Mouse (Mus musculus) liver, embryonic 16.5 days (tissue): Measurements from ENCODE around the gene Ush1g. TPM values are rescaled to one million over a fixed set of nuclear protein-coding genes. Genes with fewer than 3 reads are reported as not detected.

ENCODE experiments used
- ATAC-seq: fragments of 200-750 bp; cut with Nextera tagmentation; 2 replicates; pipeline ENCODE4 v1.8.0; 2017; ENCODE audit warnings: low read depth, mild to moderate bottlenecking, moderate number of reproducible peaks, moderate library complexity
- H3K27ac ChIP-seq: fragments of 300-500 bp; sonication (generic); 2 replicates; pipeline ENCODE4 v1.5.1; 2014; ENCODE audit warnings: mild to moderate bottlenecking, low read length
- H3K27me3 ChIP-seq: fragments of 300-500 bp; sonication (generic); 2 replicates; pipeline ENCODE4 v1.6.1; 2014; ENCODE audit warnings: low read depth, low read length, mixed read lengths; ENCODE audit not compliant: control insufficient read depth, insufficient read depth
- H3K36me3 ChIP-seq: fragments of 300-500 bp; sonication (generic); 2 replicates; pipeline ENCODE4 v1.6.1; 2014; ENCODE audit warnings: mild to moderate bottlenecking; ENCODE audit not compliant: control insufficient read depth, insufficient read depth
- H3K4me1 ChIP-seq: fragments of 300-500 bp; sonication (generic); 2 replicates; pipeline ENCODE4 v1.6.1; 2014; ENCODE audit warnings: low read depth, low read length, mixed read lengths; ENCODE audit not compliant: control insufficient read depth
- H3K4me2 ChIP-seq: fragments of 300-500 bp; sonication (generic); 2 replicates; pipeline ENCODE4 v1.6.1; 2014; ENCODE audit warnings: low read depth, low read length, mixed read lengths
- H3K4me3 ChIP-seq: fragments of 300-500 bp; sonication (generic); 2 replicates; pipeline ENCODE4 v1.5.1; 2014; ENCODE audit warnings: low read depth, mild to moderate bottlenecking, low read length
- H3K9ac ChIP-seq: fragments of 300-500 bp; sonication (generic); 2 replicates; pipeline ENCODE4 v1.6.1; 2014; ENCODE audit warnings: low read depth, low read length
- H3K9me3 ChIP-seq: fragments of 300-500 bp; sonication (generic); replicated peaks from 2 replicates; pipeline ENCODE4 v1.6.1; 2016; ENCODE audit warnings: low read length; ENCODE audit not compliant: control insufficient read depth
- WGBS: fragments of 180-500 bp; shearing (Covaris S2); extraction: QIAGEN DNeasy Blood & Tissue Kit; methylation state at CpG from one replicate; pipeline ENCODE4 v1.1.7; 2014; ENCODE audit not compliant: insufficient replicate concordance; 5-methylcytosine and 5-hydroxymethylcytosine counted together
- polyA plus RNA-seq: library from polyadenylated mRNA; unstranded; fragments of >200 nt; fragmentation: Nextera tagmentation; extraction: Ambion mirVana; gene quantifications from 2 replicates; pipeline ENCODE4 v1.2.1, GENCODE M21; 2015

Gene Ush1g
- polyA plus RNA-seq, 1 experiment from 2014 or later: 0.09 TPM

DNA sequence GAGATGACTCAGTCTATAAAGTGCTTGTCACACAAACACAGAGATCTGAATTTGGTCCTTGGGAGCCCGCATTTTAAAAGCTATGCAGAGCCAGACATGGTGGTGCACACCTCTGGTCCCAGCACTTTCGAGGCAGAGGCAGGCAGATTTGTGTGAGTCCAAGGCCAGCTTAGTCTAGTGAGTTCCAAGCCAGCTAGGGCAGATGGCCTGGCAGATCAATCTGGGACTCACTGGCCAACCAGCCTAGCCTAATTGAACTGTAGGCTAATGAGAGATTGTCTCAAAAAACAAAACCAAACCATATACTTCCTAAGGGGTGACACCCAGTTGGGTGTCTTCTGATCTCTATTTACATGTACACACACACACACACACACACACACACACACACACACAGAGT, 19.4 kb upstream of the Ush1g start:
- ATAC-seq: no peak
- Histone ChIP-seq H3K4me2 (no peak overlapping the region), H3K27me3 (peaks cover 24% of the 10 kb centered on the region), H3K9ac (no peak overlapping the region), H3K4me1 (no peaks in the 10 kb centered on the region), H3K9me3 (no peaks in the 10 kb centered on the region), H3K36me3 (no peaks in the 10 kb centered on the region), H3K27ac (no peak overlapping the region), H3K4me3 (no peak overlapping the region)
- 34% methylated on average over 2 of the region's 2 CpGs for WGBS

GRCm38 (mm10) chr11:115337826-115338225, 16.0 kb upstream of the Ush1g start:
- Histone ChIP-seq H3K27me3 (peaks cover 40% of the 10 kb centered on the region), H3K4me2 (no peak overlapping the region)
- 46% methylated on average over 1 of the region's 1 CpGs for WGBS

DNA sequence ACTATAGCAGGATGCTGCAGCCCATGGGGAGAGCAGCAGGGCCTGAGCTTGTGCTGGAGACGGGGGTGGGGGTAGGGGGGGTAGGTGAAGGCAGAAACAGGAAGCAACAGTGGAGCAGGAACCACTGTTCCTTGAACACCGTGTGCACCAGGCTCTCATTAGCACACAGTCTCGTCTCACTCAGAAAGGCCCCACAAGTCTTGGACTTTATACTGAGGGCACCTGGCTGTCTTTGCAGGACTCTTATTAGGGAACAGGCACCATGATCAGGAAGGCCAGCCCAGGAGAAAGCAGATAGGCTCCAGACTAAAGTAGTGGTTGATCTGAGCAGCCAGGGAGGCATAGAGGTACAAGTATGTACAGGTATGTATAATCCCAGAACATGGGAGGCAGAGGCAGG, 15.5 kb upstream of the Ush1g start:
- Histone ChIP-seq H3K9ac (no peak overlapping the region), H3K4me3 (no peak overlapping the region), H3K27ac (no peak overlapping the region), H3K4me1 (no peaks in the 10 kb centered on the region), H3K4me2 (no peak overlapping the region), H3K27me3 (peaks cover 40% of the 10 kb centered on the region), H3K9me3 (no peaks in the 10 kb centered on the region), H3K36me3 (no peaks in the 10 kb centered on the region)
- WGBS: 23% methylated on average over 3 of the region's 3 CpGs
- ATAC-seq: no peak

More at GRCm38 (mm10) chr11:115337826-115338225, 16.0 kb upstream of the Ush1g start:
- no peaks in the 10 kb centered on the region for H3K4me1 ChIP-seq
- H3K9me3 ChIP-seq: no peaks in the 10 kb centered on the region
- no peak overlapping the region for H3K4me3 ChIP-seq
- H3K27ac ChIP-seq: no peak overlapping the region
- no peak overlapping the region for H3K9ac ChIP-seq
- H3K36me3 ChIP-seq: no peaks in the 10 kb centered on the region
- no peak for ATAC-seq

GRCm38 (mm10) chr11:115336115-115336514, 14.3 kb upstream of the Ush1g start:
- Histone ChIP-seq H3K9me3 (no peaks in the 10 kb centered on the region), H3K4me3 (no peak overlapping the region), H3K27ac (no peak overlapping the region), H3K9ac (no peak overlapping the region), H3K4me1 (no peaks in the 10 kb centered on the region), H3K4me2 (no peak overlapping the region), H3K27me3 (peaks cover 44% of the 10 kb centered on the region), H3K36me3 (no peaks in the 10 kb centered on the region)
- ATAC-seq: no peak
- 13% methylated on average over 6 of the region's 6 CpGs for WGBS

- no peaks in the 10 kb centered on the region for H3K4me1 ChIP-seq
- H3K4me2 ChIP-seq: no peak overlapping the region
- no peaks in the 10 kb centered on the region for H3K9me3 ChIP-seq
- H3K27ac ChIP-seq: no peak overlapping the region
- H3K27me3 ChIP-seq: peaks cover 41% of the 10 kb centered on the region
- no peak overlapping the region for H3K9ac ChIP-seq
- ATAC-seq: no peak
- no peaks in the 10 kb centered on the region for H3K36me3 ChIP-seq
- no peak overlapping the region for H3K4me3 ChIP-seq
- WGBS: 43% methylated on average over 12 of the region's 12 CpGs
Measured at GRCm38 (mm10) chr11:115335223-115335622, 13.4 kb upstream of the Ush1g start.

GRCm38 (mm10) chr11:115334531-115334930, 12.7 kb upstream of the Ush1g start, which contains the start of gene Otop3:
TSS of gene Otop3 (plus strand) at chr11:115334731.
- Histone ChIP-seq H3K27ac (no peak within 1 kb of the TSS), H3K9me3 (no peaks in the 10 kb centered on the region), H3K4me1 (no peaks in the 10 kb centered on the region), H3K9ac (no peak within 1 kb of the TSS), H3K36me3 (no peaks in the 10 kb centered on the region), H3K4me2 (no peak within 1 kb of the TSS; the same call in 1 of the 2 replicates), H3K27me3 (peaks cover 41% of the 10 kb centered on the region), H3K4me3 (no peak within 1 kb of the TSS)
- no peak for ATAC-seq
- WGBS: 6% methylated on average over 29 of the region's 29 CpGs

GRCm38 (mm10) chr11:115329339-115329738, 7.5 kb upstream of the Ush1g start:
- no peaks in the 10 kb centered on the region for H3K9me3 ChIP-seq
- H3K27me3 ChIP-seq: peaks cover 23% of the 10 kb centered on the region
- WGBS: 58% methylated on average over 15 of the region's 15 CpGs
- no peaks in the 10 kb centered on the region for H3K36me3 ChIP-seq
- no peak overlapping the region for H3K27ac ChIP-seq
- H3K9ac ChIP-seq: no peak overlapping the region
- ATAC-seq: no peak
- H3K4me3 ChIP-seq: no peak overlapping the region
- H3K4me1 ChIP-seq: no peaks in the 10 kb centered on the region
- H3K4me2 ChIP-seq: no peak overlapping the region

DNA sequence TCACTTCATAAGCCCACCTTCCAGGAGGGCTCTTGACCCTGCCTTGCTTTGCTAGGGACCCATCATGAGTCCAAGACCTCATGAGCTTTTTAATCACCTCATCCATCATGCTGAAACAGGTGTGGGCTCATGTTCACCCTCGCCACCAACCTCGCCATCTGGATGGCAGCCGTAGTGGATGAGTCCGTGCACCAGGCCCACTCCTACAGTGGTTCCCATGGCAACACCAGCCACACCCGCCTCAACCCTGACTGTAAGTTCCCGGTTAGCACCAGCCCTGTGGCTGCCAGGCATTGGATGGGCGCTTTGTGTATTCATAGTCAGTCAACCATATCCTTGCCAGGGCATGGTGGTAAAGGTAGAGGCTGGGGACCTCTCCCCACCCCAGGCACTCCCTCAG, 4.9 kb upstream of the Ush1g start:
- Histone ChIP-seq H3K4me1 (no peaks in the 10 kb centered on the region; the same call in 1 of the 2 replicates), H3K4me3 (no peak overlapping the region), H3K9ac (no peak overlapping the region), H3K27ac (no peak overlapping the region), H3K36me3 (no peaks in the 10 kb centered on the region), H3K4me2 (no peak overlapping the region), H3K9me3 (no peaks in the 10 kb centered on the region), H3K27me3 (peaks cover 31% of the 10 kb centered on the region)
- no peak for ATAC-seq
- WGBS: 53% methylated on average over 7 of the region's 7 CpGs

- no peak for ATAC-seq
- H3K4me1 ChIP-seq: no peaks in the 10 kb centered on the region; the same call in 1 of the 2 replicates
- no peak overlapping the region for H3K4me2 ChIP-seq
- no peaks in the 10 kb centered on the region for H3K36me3 ChIP-seq
- H3K9me3 ChIP-seq: no peaks in the 10 kb centered on the region
- no peak overlapping the region for H3K27ac ChIP-seq
- 15% methylated on average over 32 of the region's 32 CpGs for WGBS
- H3K9ac ChIP-seq: no peak overlapping the region
- H3K4me3 ChIP-seq: no peak overlapping the region
- peaks cover 65% of the 10 kb centered on the region for H3K27me3 ChIP-seq
Measured at GRCm38 (mm10) chr11:115323354-115323753, 1.5 kb upstream of the Ush1g start.
